Mouse (Mus musculus) ES-Bruce4 (cell line): ENCODE measurements around the gene Shank2. TPM values are rescaled to one million over a fixed set of nuclear protein-coding genes. Genes with fewer than 3 reads are reported as not detected.

Experiments used
- H3K27ac ChIP-seq: 2 replicates; pipeline ENCODE4 v1.5.1; 2012; ENCODE audit warnings: low read length, inconsistent platforms; ENCODE audit not compliant: insufficient read depth
- H3K27me3 ChIP-seq: 2 replicates; pipeline ENCODE4 v1.6.1; 2012; ENCODE audit warnings: mild to moderate bottlenecking, low read length, inconsistent platforms; ENCODE audit not compliant: control insufficient read depth, poor library complexity, insufficient read depth, severe bottlenecking
- H3K36me3 ChIP-seq: 2 replicates; pipeline ENCODE4 v1.6.1; 2012; ENCODE audit warnings: inconsistent platforms, mild to moderate bottlenecking, low read length, moderate library complexity; ENCODE audit not compliant: control insufficient read depth, poor library complexity, insufficient read depth, severe bottlenecking
- H3K4me1 ChIP-seq: one replicate; pipeline ENCODE4 v1.8.1; 2011; ENCODE audit warnings: low read length; ENCODE audit not compliant: control insufficient read depth, insufficient read depth
- H3K4me3 ChIP-seq: 2 replicates; pipeline ENCODE4 v1.5.1; 2011; ENCODE audit warnings: low read depth, mild to moderate bottlenecking, low read length
- H3K9ac ChIP-seq: 2 replicates; pipeline ENCODE4 v1.6.1; 2012; ENCODE audit warnings: low read depth, mild to moderate bottlenecking, inconsistent platforms; ENCODE audit not compliant: poor library complexity, severe bottlenecking
- H3K9me3 ChIP-seq: replicated peaks from 2 replicates; pipeline ENCODE4 v1.6.1; 2012; ENCODE audit warnings: mild to moderate bottlenecking, low read length, inconsistent platforms; ENCODE audit not compliant: control insufficient read depth, poor library complexity, insufficient read depth, severe bottlenecking
- CTCF ChIP-seq: IDR thresholded peaks from one replicate; pipeline ENCODE4 v1.8.1; 2011; ENCODE audit warnings: low read depth, low read length
- EP300 ChIP-seq: IDR thresholded peaks from 2 replicates; pipeline ENCODE4 v1.6.1; 2011; ENCODE audit warnings: low read depth, low read length; ENCODE audit not compliant: insufficient read depth
- POLR2A ChIP-seq: IDR thresholded peaks from one replicate; pipeline ENCODE4 v1.8.1; 2011; ENCODE audit warnings: low read length; ENCODE audit not compliant: insufficient read depth
- polyA plus RNA-seq: library from polyadenylated mRNA; stranded (reverse); fragments of >200 nt; gene quantifications from 2 replicates; pipeline ENCODE4 v1.2.4, GENCODE M21; 2011; ENCODE audit warnings: low read depth; ENCODE audit not compliant: missing spikeins, insufficient read depth, insufficient read length

Shank2 gene
- polyA plus RNA-seq, 1 experiment = 0.72 TPM

DNA sequence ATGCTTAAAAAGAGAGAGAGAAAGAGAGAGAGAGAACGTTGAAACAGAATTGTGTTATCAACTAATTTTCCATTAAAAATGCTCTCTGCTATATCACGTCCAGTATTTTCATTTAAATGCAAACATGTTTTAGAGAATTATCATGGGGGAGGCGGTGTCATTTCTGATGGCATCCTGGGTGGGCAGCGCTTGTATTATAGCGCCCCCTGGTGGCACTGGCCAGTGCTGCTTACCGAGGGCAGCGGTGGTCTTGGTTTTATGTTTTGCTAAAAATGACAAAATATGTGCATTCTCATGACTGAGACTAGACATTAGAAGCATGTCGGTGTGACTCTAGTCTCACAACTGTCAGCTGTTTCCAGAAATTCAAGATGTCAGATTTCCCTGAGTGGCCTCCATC, 424.2 kb downstream of the Shank2 start:
- Histone ChIP-seq H3K27me3 (no peaks in the 10 kb centered on the region), H3K9ac (no peak overlapping the region), H3K4me3 (no peak overlapping the region), H3K9me3 (no peaks in the 10 kb centered on the region), H3K27ac (no peak overlapping the region), H3K4me1 (no peaks in the 10 kb centered on the region), H3K36me3 (no peaks in the 10 kb centered on the region)
- TF ChIP-seq EP300 = no peak
- TF ChIP-seq POLR2A = no peak
- peak; percentile 92 for TF ChIP-seq CTCF

DNA sequence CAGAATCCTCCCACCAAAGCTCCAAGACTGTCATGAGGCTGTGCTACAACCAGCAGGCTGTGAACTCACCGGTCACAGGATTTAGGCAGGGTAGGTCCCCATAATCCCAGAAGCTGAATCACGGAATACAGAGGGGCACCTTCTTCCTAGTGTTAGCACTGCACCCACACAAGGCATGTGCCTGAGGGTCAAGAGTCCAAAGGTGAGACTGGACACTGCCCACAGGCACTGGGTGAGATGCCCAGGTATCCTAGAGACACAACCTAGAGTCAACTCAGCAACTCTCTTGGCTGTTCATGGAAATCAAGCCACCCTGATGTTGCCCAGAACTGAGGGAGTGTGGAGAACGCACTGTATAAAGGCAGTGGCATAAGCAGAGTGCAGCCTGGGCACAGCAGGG, 424.9 kb downstream of the Shank2 start:
- Histone ChIP-seq H3K9me3 (no peaks in the 10 kb centered on the region), H3K4me3 (no peak overlapping the region), H3K9ac (no peak overlapping the region), H3K4me1 (no peaks in the 10 kb centered on the region), H3K36me3 (no peaks in the 10 kb centered on the region), H3K27ac (no peak overlapping the region), H3K27me3 (no peaks in the 10 kb centered on the region)
- no peak for TF ChIP-seq EP300
- TF ChIP-seq POLR2A = no peak
- TF ChIP-seq CTCF = no peak

DNA sequence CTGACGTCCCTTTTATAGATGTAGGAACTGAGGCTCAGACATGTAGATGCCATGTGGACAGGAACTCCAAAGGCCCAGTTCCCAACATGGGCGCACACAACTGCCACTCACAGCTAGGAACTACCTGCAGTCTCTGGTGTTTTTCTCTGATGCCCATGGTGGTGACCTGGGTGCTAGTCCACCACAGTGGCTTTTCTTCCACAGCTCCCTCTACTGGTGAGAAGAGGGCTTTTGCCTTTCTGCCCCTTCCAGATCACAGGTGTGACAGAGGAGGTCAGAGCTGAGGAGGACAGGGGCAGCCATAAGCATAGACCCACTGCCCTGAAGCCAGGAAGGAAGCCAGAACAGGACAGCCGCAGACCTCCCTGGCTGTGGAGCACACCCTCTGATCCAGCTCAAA, 425.7 kb downstream of the Shank2 start:
- TF ChIP-seq POLR2A (no peak), EP300 (no peak), CTCF (peak; percentile 29)
- no peaks in the 10 kb centered on the region for H3K36me3 ChIP-seq
- no peak overlapping the region for H3K4me3 ChIP-seq
- H3K4me1 ChIP-seq = no peaks in the 10 kb centered on the region
- no peak overlapping the region for H3K9ac ChIP-seq
- H3K27ac ChIP-seq = no peak overlapping the region
- no peaks in the 10 kb centered on the region for H3K27me3 ChIP-seq
- H3K9me3 ChIP-seq = no peaks in the 10 kb centered on the region

DNA sequence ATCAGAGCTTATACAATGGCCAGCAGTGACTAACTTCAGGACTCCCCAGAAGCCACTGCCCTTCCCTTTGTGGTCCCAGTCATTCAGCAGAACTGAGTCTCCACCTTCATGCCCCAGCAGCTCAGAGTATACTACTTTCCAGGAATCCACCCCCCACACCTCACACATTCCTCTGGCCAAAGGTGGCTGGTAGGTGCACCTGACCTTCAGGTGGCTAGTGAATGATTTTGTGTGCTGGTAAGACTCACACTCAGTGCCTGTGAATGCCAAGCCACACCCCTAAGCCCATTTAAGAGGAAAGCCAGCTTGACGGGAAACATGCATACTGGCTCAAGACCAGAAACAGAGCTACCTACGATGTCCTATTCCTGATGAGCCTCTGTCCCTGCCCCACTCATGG, 431.2 kb downstream of the Shank2 start:
- no peaks in the 10 kb centered on the region for H3K4me1 ChIP-seq
- H3K36me3 ChIP-seq = peaks cover 7% of the 10 kb centered on the region
- H3K27ac ChIP-seq = no peak overlapping the region
- H3K27me3 ChIP-seq = no peaks in the 10 kb centered on the region
- H3K9ac ChIP-seq = no peak overlapping the region
- H3K4me3 ChIP-seq = no peak overlapping the region
- no peaks in the 10 kb centered on the region for H3K9me3 ChIP-seq
- TF ChIP-seq EP300 (no peak), CTCF (no peak), POLR2A (no peak)

DNA sequence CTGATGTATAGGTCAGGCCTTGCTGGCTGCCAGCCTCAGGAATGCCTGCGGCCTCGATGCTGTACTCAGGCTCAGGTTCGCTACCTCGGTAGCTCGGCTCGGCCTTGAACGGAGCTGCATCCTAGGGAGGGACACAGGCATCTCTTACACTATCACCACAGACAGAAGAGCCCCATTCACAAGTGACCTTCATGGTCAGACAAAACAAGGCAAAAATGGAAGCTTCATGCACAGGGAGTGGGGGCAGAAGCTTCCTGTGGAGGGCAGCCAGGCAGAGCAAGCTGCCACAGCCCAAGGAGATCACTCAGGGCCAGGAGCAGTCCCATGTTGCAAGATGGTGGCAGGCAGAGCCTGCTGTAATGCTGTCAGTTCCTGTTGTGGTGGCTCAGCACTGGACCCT, 437.1 kb downstream of the Shank2 start:
- H3K36me3 ChIP-seq = peaks cover 13% of the 10 kb centered on the region
- H3K9me3 ChIP-seq = no peaks in the 10 kb centered on the region
- H3K27me3 ChIP-seq = no peaks in the 10 kb centered on the region
- no peaks in the 10 kb centered on the region for H3K4me1 ChIP-seq
- H3K27ac ChIP-seq = no peak overlapping the region
- no peak for TF ChIP-seq EP300
- TF ChIP-seq POLR2A = no peak
- H3K9ac ChIP-seq = no peak overlapping the region
- no peak overlapping the region for H3K4me3 ChIP-seq

DNA sequence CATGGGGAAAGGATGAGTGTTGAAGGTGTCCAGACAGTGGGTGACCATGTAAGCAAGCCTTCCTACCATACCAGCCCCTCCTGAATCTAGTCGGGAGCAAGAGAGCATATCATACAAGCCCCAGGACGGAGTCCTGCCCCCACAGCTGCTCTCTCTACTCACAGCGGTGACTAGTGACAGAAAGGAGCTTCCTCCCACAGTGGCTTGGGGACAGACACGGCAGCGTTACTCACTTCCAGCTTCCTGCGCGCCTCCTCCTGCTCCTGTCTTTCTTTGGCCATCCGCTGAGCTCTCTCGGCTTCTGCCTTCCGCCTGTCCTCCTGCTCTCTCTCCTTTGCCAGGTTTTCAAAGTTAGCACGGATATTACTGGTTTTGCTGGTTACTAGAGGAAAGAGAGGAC, 439.7 kb downstream of the Shank2 start:
- no peak for TF ChIP-seq CTCF
- TF ChIP-seq POLR2A = no peak
- TF ChIP-seq EP300 = no peak
- no peaks in the 10 kb centered on the region for H3K27me3 ChIP-seq
- H3K9me3 ChIP-seq = no peaks in the 10 kb centered on the region

More for the DNA sequence above, 439.7 kb downstream of the Shank2 start:
- Histone ChIP-seq H3K27ac (no peak overlapping the region), H3K4me1 (no peaks in the 10 kb centered on the region), H3K9ac (no peak overlapping the region), H3K36me3 (peaks cover 13% of the 10 kb centered on the region), H3K4me3 (no peak overlapping the region)
